Mouse (Mus musculus): ENCODE results near the gene Gm8251.

DNA sequence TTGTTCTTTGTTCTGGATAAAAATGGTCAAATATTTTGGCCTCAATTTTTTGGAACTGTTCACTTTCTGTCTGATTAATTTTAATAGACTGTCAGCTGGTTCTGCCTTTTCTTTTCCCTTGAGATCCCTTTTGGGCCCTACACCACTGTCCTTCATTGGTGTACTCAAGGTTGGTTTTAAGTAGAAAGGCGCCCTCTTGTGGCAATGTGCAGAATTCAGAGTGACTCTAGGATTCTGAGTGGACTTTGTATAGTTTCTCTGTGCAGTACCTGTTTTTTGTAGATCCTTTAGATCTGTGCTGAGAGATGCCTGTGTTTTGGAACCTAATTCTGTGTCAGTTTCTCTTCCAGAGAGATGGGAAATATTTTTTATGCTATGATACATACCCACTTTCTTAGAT is 2.9 kb upstream of the Gm8251 start:
- no peak for TF ChIP-seq CTCF (IDR thresholded peaks at IDR 0.05; ENCODE audit: borderline replicate concordance, control insufficient read depth, extremely low read depth, insufficient read depth, low read length, poor library complexity)
- no peak for TF ChIP-seq POLR2A (IDR thresholded peaks at IDR 0.05; ENCODE audit: control insufficient read depth, extremely low read depth, insufficient read depth, low read length, poor library complexity)
